Mouse (Mus musculus) heart, postnatal 0 days (tissue): ENCODE data around the gene Pgp. TPM values are rescaled to one million over a fixed set of nuclear protein-coding genes. Genes with fewer than 3 reads are reported as not detected.
A peak's percentile ranks its signal among the peaks of the same experiment; 100 is the strongest.

ENCODE experiments used
- ATAC-seq: fragments of 200-750 bp; cut with Nextera tagmentation; 2 replicates; pipeline ENCODE4 v1.8.0; 2017; ENCODE audit warnings: low read depth, moderate number of reproducible peaks, moderate library complexity; ENCODE audit not compliant: insufficient read depth
- DNase-seq: peaks from one replicate; pipeline ENCODE4 v3.0.0-alpha.2; 2016; ENCODE audit warnings: low spot score
- H3K27ac ChIP-seq: fragments of 300-500 bp; sonication (generic); 2 replicates; pipeline ENCODE4 v1.5.1; 2014; ENCODE audit warnings: low read depth, mild to moderate bottlenecking
- H3K27me3 ChIP-seq: fragments of 300-500 bp; sonication (generic); 2 replicates; pipeline ENCODE4 v1.6.1; 2014; ENCODE audit warnings: low read length, mixed read lengths; ENCODE audit not compliant: control insufficient read depth, insufficient read depth
- H3K36me3 ChIP-seq: fragments of 300-500 bp; sonication (generic); replicated peaks from 2 replicates; pipeline ENCODE4 v1.6.1; 2014; ENCODE audit warnings: low read length, mixed read lengths; ENCODE audit not compliant: control insufficient read depth, insufficient read depth
- H3K4me1 ChIP-seq: fragments of 300-500 bp; sonication (generic); 2 replicates; pipeline ENCODE4 v1.6.1; 2014; ENCODE audit warnings: antibody characterized with exemption; ENCODE audit not compliant: control insufficient read depth, insufficient read depth
- H3K4me2 ChIP-seq: fragments of 300-500 bp; sonication (generic); 2 replicates; pipeline ENCODE4 v1.6.1; 2014; ENCODE audit warnings: low read depth, mild to moderate bottlenecking, low read length, moderate library complexity
- H3K4me3 ChIP-seq: fragments of 300-500 bp; sonication (generic); 2 replicates; pipeline ENCODE4 v1.5.1; 2014; ENCODE audit warnings: low read depth, low read length
- H3K9ac ChIP-seq: fragments of 300-500 bp; sonication (generic); replicated peaks from 2 replicates; pipeline ENCODE4 v1.6.1; 2014; ENCODE audit warnings: low read depth, low read length, mixed read lengths
- H3K9me3 ChIP-seq: fragments of 300-500 bp; sonication (generic); replicated peaks from 2 replicates; pipeline ENCODE4 v1.6.1; 2016; ENCODE audit warnings: low read length; ENCODE audit not compliant: control insufficient read depth
- CTCF ChIP-seq: IDR thresholded peaks from 2 replicates; pipeline ENCODE4 v1.5.1; 2016; ENCODE audit warnings: antibody characterized with exemption, control low read depth, low read depth
- EP300 ChIP-seq: IDR thresholded peaks from 2 replicates; pipeline ENCODE4 v1.6.1; 2016; ENCODE audit warnings: antibody characterized with exemption, low read depth
- WGBS: fragments of 180-500 bp; shearing (Covaris S2); extraction: QIAGEN DNeasy Blood & Tissue Kit; methylation state at CpG from one replicate; pipeline ENCODE4 v1.1.7; 2014; 5-methylcytosine and 5-hydroxymethylcytosine counted together
- polyA plus RNA-seq: library from polyadenylated mRNA; unstranded; fragments of >200 nt; fragmentation: Nextera tagmentation; extraction: Ambion mirVana; gene quantifications from 2 replicates; pipeline ENCODE4 v1.2.1, GENCODE M21; 2015
- total RNA-seq: library from RNA; depleted of rRNA; stranded (reverse); fragments of >200 nt; gene quantifications from 2 replicates; pipeline ENCODE4 v1.2.3, GENCODE M21; 2014; ENCODE audit warnings: low replicate concordance

Pgp gene
- total and polyA plus RNA-seq, 2 experiments from 2014 or later, result 62.3 to 70.6 TPM

GRCm38 (mm10) chr17:24441148-24441547 lies 29.0 kb upstream of the Pgp start:
- TF ChIP-seq EP300 (no peak), CTCF (peak; percentile 41)
- Histone ChIP-seq H3K4me2 (no peak overlapping the region), H3K9ac (no peak overlapping the region), H3K4me1 (no peaks in the 10 kb centered on the region), H3K9me3 (no peaks in the 10 kb centered on the region), H3K4me3 (no peak overlapping the region), H3K36me3 (peaks cover 88% of the 10 kb centered on the region), H3K27me3 (no peaks in the 10 kb centered on the region), H3K27ac (no peak overlapping the region)
- no peak for DNase-seq
- no peak for ATAC-seq
- 51% methylated on average over 2 of the region's 2 CpGs for WGBS

GRCm38 (mm10) chr17:24442107-24442506 lies 28.1 kb upstream of the Pgp start:
- TF ChIP-seq CTCF (no peak), EP300 (no peak)
- DNase-seq (no peak), ATAC-seq (no peak)
- Histone ChIP-seq H3K4me1 (no peaks in the 10 kb centered on the region), H3K9ac (no peak overlapping the region), H3K9me3 (no peaks in the 10 kb centered on the region), H3K36me3 (peaks cover 88% of the 10 kb centered on the region), H3K4me2 (no peak overlapping the region), H3K27me3 (no peaks in the 10 kb centered on the region), H3K4me3 (no peak overlapping the region), H3K27ac (no peak overlapping the region)
- 87% methylated on average over 14 of the region's 14 CpGs for WGBS

- DNase-seq, result no peak
- H3K9ac ChIP-seq, result no peak within 1 kb of the TSS
- WGBS, result 64% methylated on average over 7 of the region's 7 CpGs
Measured at GRCm38 (mm10) chr17:24442632-24443155, 27.5 kb upstream of the Pgp start, which contains the start of gene Dnase1l2. Gene Dnase1l2, minus strand, starts transcription at chr17:24443105.

GRCm38 (mm10) chr17:24443409-24443808 lies 26.8 kb upstream of the Pgp start:
- peaks cover 88% of the 10 kb centered on the region for H3K36me3 ChIP-seq
- DNase-seq, result no peak

More at GRCm38 (mm10) chr17:24442632-24443155, 27.5 kb upstream of the Pgp start, which contains the start of gene Dnase1l2:
- Histone ChIP-seq H3K36me3 (peaks cover 88% of the 10 kb centered on the region), H3K27me3 (no peaks in the 10 kb centered on the region), H3K4me3 (no peak within 1 kb of the TSS), H3K27ac (no peak within 1 kb of the TSS), H3K4me1 (no peaks in the 10 kb centered on the region), H3K9me3 (no peaks in the 10 kb centered on the region), H3K4me2 (no peak within 1 kb of the TSS)
- no peak for TF ChIP-seq CTCF
- no peak for TF ChIP-seq EP300
- ATAC-seq, result no peak

GRCm38 (mm10) chr17:24446590-24446989 lies 23.6 kb upstream of the Pgp start:
- Histone ChIP-seq H3K4me3 (no peak overlapping the region), H3K9me3 (no peaks in the 10 kb centered on the region), H3K4me1 (no peaks in the 10 kb centered on the region), H3K36me3 (peaks cover 87% of the 10 kb centered on the region), H3K4me2 (no peak overlapping the region), H3K27me3 (no peaks in the 10 kb centered on the region), H3K27ac (no peak overlapping the region), H3K9ac (no peak overlapping the region)
- no peak for DNase-seq
- 90% methylated on average over 8 of the region's 8 CpGs for WGBS
- TF ChIP-seq EP300, result no peak
- no peak for TF ChIP-seq CTCF
- ATAC-seq, result no peak

More at GRCm38 (mm10) chr17:24443409-24443808, 26.8 kb upstream of the Pgp start:
- 65% methylated on average over 4 of the region's 4 CpGs for whole genome bisulfite sequencing
- Histone ChIP-seq H3K9me3 (no peaks in the 10 kb centered on the region), H3K27ac (no peak overlapping the region), H3K27me3 (no peaks in the 10 kb centered on the region), H3K9ac (no peak overlapping the region), H3K4me1 (no peaks in the 10 kb centered on the region), H3K4me2 (no peak overlapping the region), H3K4me3 (no peak overlapping the region)
- TF ChIP-seq CTCF (no peak), EP300 (no peak)
- no peak for ATAC-seq

- Histone ChIP-seq H3K9ac (no peak overlapping the region), H3K4me2 (no peak overlapping the region), H3K4me1 (peaks cover 13% of the 10 kb centered on the region), H3K4me3 (no peak overlapping the region), H3K36me3 (peaks cover 69% of the 10 kb centered on the region), H3K27me3 (no peaks in the 10 kb centered on the region), H3K27ac (no peak overlapping the region), H3K9me3 (no peaks in the 10 kb centered on the region)
- DNase-seq (no peak), ATAC-seq (no peak)
- WGBS, result 88% methylated on average over 6 of the region's 6 CpGs
- no peak for TF ChIP-seq EP300
- TF ChIP-seq CTCF, result no peak
Measured at GRCm38 (mm10) chr17:24449507-24449906, 20.7 kb upstream of the Pgp start.
